Mouse (Mus musculus): ENCODE measurements at regions not wholly inside any gene's neighbourhood (a gene's known extent, or its start where the extent isn't known, plus 50 kb on each side); places are given as distances from the start of the nearest gene placed in this dataset.

- DNase-seq (ENCODE audit: low read depth): no peak
These were observed 105.3 kb upstream of the Sgk1 start for GRCm38 (mm10) chr10:21776762-21777080.

- DNase-seq (ENCODE audit: low read depth): no peak
These were observed 104.9 kb upstream of the Sgk1 start for GRCm38 (mm10) chr10:21777103-21777502.

- DNase-seq (ENCODE audit: low read depth): no peak
These were observed 98.5 kb upstream of the Sgk1 start for GRCm38 (mm10) chr10:21783478-21783877.

- DNase-seq (ENCODE audit: low read depth): no peak
These were observed 96.9 kb upstream of the Sgk1 start for GRCm38 (mm10) chr10:21785110-21785509.

- no peak for DNase-seq (ENCODE audit: low read depth)
These were observed 96.2 kb upstream of the Sgk1 start for GRCm38 (mm10) chr10:21785785-21786184.

GRCm38 (mm10) chr10:21789847-21790530 is 92.0 kb upstream of the Sgk1 start:
- no peak for DNase-seq (ENCODE audit: low read depth)

GRCm38 (mm10) chr10:21790991-21791390 is 91.0 kb upstream of the Sgk1 start:
- DNase-seq (ENCODE audit: low read depth): peak; percentile 17

- DNase-seq (ENCODE audit: low read depth): no peak
These were observed 89.6 kb upstream of the Sgk1 start for GRCm38 (mm10) chr10:21792431-21792830.

- DNase-seq (ENCODE audit: low read depth): no peak
These were observed 88.3 kb upstream of the Sgk1 start for GRCm38 (mm10) chr10:21793641-21794040.

- no peak for DNase-seq (ENCODE audit: low read depth)
These were observed 85.6 kb upstream of the Sgk1 start for GRCm38 (mm10) chr10:21796386-21796785.

- no peak for DNase-seq (ENCODE audit: low read depth)
These were observed 83.9 kb upstream of the Sgk1 start for GRCm38 (mm10) chr10:21798103-21798502.

- no peak for DNase-seq (ENCODE audit: low read depth)
These were observed 80.4 kb upstream of the Sgk1 start for GRCm38 (mm10) chr10:21801556-21801955.

GRCm38 (mm10) chr10:21803184-21803583 is 78.8 kb upstream of the Sgk1 start:
- no peak for DNase-seq (ENCODE audit: low read depth)

GRCm38 (mm10) chr10:21804761-21805160 is 77.2 kb upstream of the Sgk1 start:
- DNase-seq (ENCODE audit: low read depth): no peak

- no peak for DNase-seq (ENCODE audit: low read depth)
These were observed 76.4 kb upstream of the Sgk1 start for GRCm38 (mm10) chr10:21805606-21806005.

GRCm38 (mm10) chr10:21806716-21807115 is 75.3 kb upstream of the Sgk1 start:
- DNase-seq (ENCODE audit: low read depth): no peak

GRCm38 (mm10) chr10:21819686-21820085 is 62.3 kb upstream of the Sgk1 start:
- no peak for DNase-seq (ENCODE audit: low read depth)

- DNase-seq (ENCODE audit: low read depth): no peak
These were observed 60.6 kb upstream of the Sgk1 start for GRCm38 (mm10) chr10:21821421-21821820.

- no peak for DNase-seq (ENCODE audit: low read depth)
These were observed 57.5 kb upstream of the Sgk1 start for GRCm38 (mm10) chr10:21824418-21825025.

GRCm38 (mm10) chr10:21826793-21827504 is 55.0 kb upstream of the Sgk1 start:
- DNase-seq (ENCODE audit: low read depth): no peak

- no peak for DNase-seq (ENCODE audit: low read depth)
These were observed 54.5 kb upstream of the Sgk1 start for GRCm38 (mm10) chr10:21827505-21827844.

GRCm38 (mm10) chr10:21828432-21829061 is 53.4 kb upstream of the Sgk1 start:
- no peak for DNase-seq (ENCODE audit: low read depth)
